Mouse (Mus musculus) left cerebral cortex, postnatal 4 days (tissue): ENCODE data around the gene C730034F03Rik. TPM values are rescaled to one million over a fixed set of nuclear protein-coding genes. Genes with fewer than 3 reads are reported as not detected.

Experiments used
- DNase-seq: peaks from one replicate; pipeline ENCODE4 v3.0.0-alpha.2; 2022
- intact Hi-C: fragments of 180-260 bp; cut with DNase I; formaldehyde crosslinking; loops from one replicate; pipeline ENCODE4 v1.15.1; 2025
- total RNA-seq, 2 experiments: library from RNA; stranded (reverse); gene quantifications; 2 replicates each; pipeline ENCODE4 v1.2.3; 2021

The C730034F03Rik gene
- total RNA-seq, 2 experiments from 2014 or later = 1.8 to 3.2 TPM

GRCm38 (mm10) chr15:89474596-89475292 is 45.4 kb downstream of the C730034F03Rik start:
- intact Hi-C loops = no loop called here
- DNase-seq = no peak

DNA sequence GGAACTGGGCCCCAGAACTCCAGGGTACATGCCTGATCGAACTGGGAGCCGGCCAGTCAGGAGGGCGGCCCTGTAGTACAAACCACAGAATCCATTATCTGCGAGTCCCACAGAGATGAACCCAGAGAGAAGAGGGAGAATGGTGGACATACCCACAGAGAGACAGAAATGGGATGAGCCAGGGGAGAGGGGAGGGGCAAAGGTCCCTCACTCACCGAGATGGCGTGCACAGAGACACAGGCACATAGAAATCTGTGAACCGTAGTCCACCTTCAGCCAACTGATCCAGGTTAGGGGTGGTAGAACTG is 45.9 kb downstream of the C730034F03Rik start:
- intact Hi-C loops = no loop called here
- no peak for DNase-seq

- peak; percentile 93 for DNase-seq
- intact Hi-C loops = no loop called here
These were observed 46.5 kb downstream of the C730034F03Rik start for GRCm38 (mm10) chr15:89475611-89476474.

- no peak for DNase-seq
- intact Hi-C loops = no loop called here
These were observed 47.1 kb downstream of the C730034F03Rik start for GRCm38 (mm10) chr15:89476475-89476815.

- intact Hi-C loops = no loop called here
- DNase-seq = no peak
These were observed 47.7 kb downstream of the C730034F03Rik start, which contains the start of gene Arsa for GRCm38 (mm10) chr15:89477091-89477491. Gene Arsa (minus strand): TSS chr15:89477425.

- intact Hi-C loops = no loop called here
- no peak for DNase-seq
These were observed 48.4 kb downstream of the C730034F03Rik start for GRCm38 (mm10) chr15:89477806-89478205.

- intact Hi-C loops = no loop called here
- no peak for DNase-seq
These were observed 49.2 kb downstream of the C730034F03Rik start for GRCm38 (mm10) chr15:89478622-89479021.

Other genes starting within 250 kb of the C730034F03Rik start
- gene Plxnb2, start 248.8 kb upstream of the C730034F03Rik start, total RNA-seq = 100 to 1,000 TPM; 100 TPM
- gene Dennd6b, start 233.1 kb upstream of the C730034F03Rik start, total RNA-seq = 10 to 100 TPM; 46.6 to 49.4 TPM
- 100 to 1,000 TPM; 163 to 165 TPM for gene Ppp6r2, start 218.0 kb upstream of the C730034F03Rik start, total RNA-seq
- gene Sbf1, start 114.3 kb upstream of the C730034F03Rik start, total RNA-seq = 100 to 1,000 TPM; 192 to 235 TPM
- gene Adm2, start 106.9 kb upstream of the C730034F03Rik start, total RNA-seq = not detected
- gene Miox, start 95.2 kb upstream of the C730034F03Rik start, total RNA-seq = not detected
- 10 to 100 TPM; 22.9 to 36.2 TPM for gene Lmf2, start 73.9 kb upstream of the C730034F03Rik start, total RNA-seq
- 10 to 100 TPM; 86.6 to 93.2 TPM for gene Ncaph2, start 73.9 kb upstream of the C730034F03Rik start, total RNA-seq
- gene Sco2, start 55.7 kb upstream of the C730034F03Rik start, total RNA-seq = 10 to 100 TPM; 25.0 to 28.7 TPM
- under 1 TPM; 0.62 to 0.81 TPM for gene Tymp, start 52.5 kb upstream of the C730034F03Rik start, total RNA-seq
- gene Odf3b, start 50.3 kb upstream of the C730034F03Rik start, total RNA-seq = 1 to 10 TPM; 1.8 to 1.9 TPM
- gene Klhdc7b, start 44.7 kb upstream of the C730034F03Rik start, total RNA-seq = not detected
- not detected for gene Syce3, start 19.1 kb upstream of the C730034F03Rik start, total RNA-seq
- gene Cpt1b, start 3.7 kb upstream of the C730034F03Rik start, total RNA-seq = 1 to 10 TPM; 4.0 to 7.6 TPM
- 1 to 10 TPM in 1 of 2 experiments, under 1 TPM in 1; 0.40 to 1.3 TPM for gene Gm44502, start 107 bp downstream of the C730034F03Rik start, total RNA-seq
- 10 to 100 TPM; 75.8 TPM for gene Chkb, start 319 bp downstream of the C730034F03Rik start, total RNA-seq
- gene Mapk8ip2, start 24.3 kb downstream of the C730034F03Rik start, total RNA-seq = 100 to 1,000 TPM; 155 to 170 TPM
- gene Arsa, start 47.8 kb downstream of the C730034F03Rik start, total RNA-seq = 10 to 100 TPM; 31.5 to 32.8 TPM
- 100 to 1,000 TPM; 136 to 141 TPM for gene Shank3, start 70.0 kb downstream of the C730034F03Rik start, total RNA-seq
- gene Acr, start 138.7 kb downstream of the C730034F03Rik start, total RNA-seq = 1 to 10 TPM; 5.8 to 5.9 TPM
- gene Rabl2, start 162.3 kb downstream of the C730034F03Rik start, total RNA-seq = 10 to 100 TPM; 51.7 to 54.5 TPM